Mouse (Mus musculus): Measurements from ENCODE around the gene Olfr291. TPM values are rescaled to one million over a fixed set of nuclear protein-coding genes. Genes with fewer than 3 reads are reported as not detected.

Olfr291 gene
- polyA plus RNA-seq (2015; fragmentation: Nextera tagmentation; extraction: Ambion mirVana) = not detected in 2 replicates

- H3K27ac ChIP-seq = no peak within 1 kb of the TSS
- no peak within 1 kb of the TSS for H3K4me3 ChIP-seq (replicated peaks)
- no peaks in the 10 kb centered on the region for H3K36me3 ChIP-seq
- H3K9me3 ChIP-seq = no peaks in the 10 kb centered on the region
- H3K27me3 ChIP-seq (replicated peaks) = no peaks in the 10 kb centered on the region
- ATAC-seq (ENCODE audit: insufficient read depth, low FRiP score, low read depth) = no peak
- 76% methylated on average over 2 of the region's 2 CpGs for WGBS
- no peaks in the 10 kb centered on the region for H3K4me1 ChIP-seq
- no peak within 1 kb of the TSS for H3K9ac ChIP-seq
- H3K4me2 ChIP-seq = no peak within 1 kb of the TSS
Measured at GRCm38 (mm10) chr7:84853253-84853652, at the start of gene Olfr291. Gene Olfr291 (plus strand): TSS chr7:84853553.

DNA sequence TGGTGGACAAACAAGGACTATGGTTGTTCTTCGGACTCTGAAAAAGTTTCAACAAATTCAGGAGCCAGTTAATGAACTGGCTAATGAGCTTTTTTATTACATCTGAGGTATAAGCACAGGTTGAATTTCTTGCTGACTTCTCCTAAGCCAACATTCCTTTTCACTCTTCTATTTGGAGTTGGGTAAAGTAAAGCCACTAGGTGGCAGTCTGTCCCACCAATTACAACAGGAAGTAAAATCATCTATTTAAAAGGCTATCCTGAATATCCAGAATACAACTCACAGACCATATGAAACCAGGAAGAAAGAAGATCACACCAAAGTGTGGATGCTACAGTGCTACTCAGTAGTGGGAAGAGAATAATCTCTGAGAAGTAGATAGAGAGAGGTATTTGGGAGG is 48.1 kb upstream of the Olfr291 start:
- Histone ChIP-seq H3K9me3 (no peaks in the 10 kb centered on the region), H3K9ac (no peak overlapping the region), H3K27me3 (replicated peaks) (no peaks in the 10 kb centered on the region), H3K36me3 (no peaks in the 10 kb centered on the region), H3K4me3 (replicated peaks) (no peak overlapping the region), H3K4me2 (no peak overlapping the region), H3K4me1 (no peaks in the 10 kb centered on the region), H3K27ac (no peak overlapping the region)
- 31% methylated on average over 1 of the region's 1 CpGs for WGBS
- ATAC-seq (ENCODE audit: insufficient read depth, low FRiP score, low read depth) = no peak

GRCm38 (mm10) chr7:84806159-84806558 is 47.2 kb upstream of the Olfr291 start:
- ATAC-seq (ENCODE audit: insufficient read depth, low FRiP score, low read depth) = no peak
- Histone ChIP-seq H3K27ac (no peak overlapping the region), H3K4me2 (no peak overlapping the region), H3K9me3 (no peaks in the 10 kb centered on the region), H3K9ac (no peak overlapping the region), H3K4me1 (no peaks in the 10 kb centered on the region), H3K27me3 (replicated peaks) (no peaks in the 10 kb centered on the region), H3K36me3 (no peaks in the 10 kb centered on the region), H3K4me3 (replicated peaks) (no peak overlapping the region)
- 80% methylated on average over 4 of the region's 4 CpGs for WGBS

GRCm38 (mm10) chr7:84884530-84884929 is 31.2 kb downstream of the Olfr291 start:
- Histone ChIP-seq H3K27ac (no peak overlapping the region), H3K4me3 (replicated peaks) (no peak overlapping the region), H3K9me3 (no peaks in the 10 kb centered on the region), H3K9ac (no peak overlapping the region), H3K4me1 (no peaks in the 10 kb centered on the region), H3K36me3 (no peaks in the 10 kb centered on the region), H3K4me2 (no peak overlapping the region), H3K27me3 (replicated peaks) (no peaks in the 10 kb centered on the region)
- WGBS = 50% methylated on average over 1 of the region's 1 CpGs
- no peak for ATAC-seq (ENCODE audit: insufficient read depth, low FRiP score, low read depth)

Other genes starting within 250 kb of the Olfr291 start
- 11.2 and 15.0 TPM in 2 replicates for gene Fah, start 246.8 kb upstream of the Olfr291 start, polyA plus RNA-seq (2015; fragmentation: Nextera tagmentation; extraction: Ambion mirVana)
- 177 and 188 TPM in 2 replicates for gene Zfand6, start 163.6 kb upstream of the Olfr291 start, polyA plus RNA-seq (2015; fragmentation: Nextera tagmentation; extraction: Ambion mirVana)
- gene Vmn2r65, start 110.6 kb downstream of the Olfr291 start, polyA plus RNA-seq (2015; fragmentation: Nextera tagmentation; extraction: Ambion mirVana) = not detected in 2 replicates
- not detected in 2 replicates for gene Vmn2r66, start 158.7 kb downstream of the Olfr291 start, polyA plus RNA-seq (2015; fragmentation: Nextera tagmentation; extraction: Ambion mirVana)